8 mouse cellular contexts compared by ENCODE assay signal in the genomic region with DNA sequence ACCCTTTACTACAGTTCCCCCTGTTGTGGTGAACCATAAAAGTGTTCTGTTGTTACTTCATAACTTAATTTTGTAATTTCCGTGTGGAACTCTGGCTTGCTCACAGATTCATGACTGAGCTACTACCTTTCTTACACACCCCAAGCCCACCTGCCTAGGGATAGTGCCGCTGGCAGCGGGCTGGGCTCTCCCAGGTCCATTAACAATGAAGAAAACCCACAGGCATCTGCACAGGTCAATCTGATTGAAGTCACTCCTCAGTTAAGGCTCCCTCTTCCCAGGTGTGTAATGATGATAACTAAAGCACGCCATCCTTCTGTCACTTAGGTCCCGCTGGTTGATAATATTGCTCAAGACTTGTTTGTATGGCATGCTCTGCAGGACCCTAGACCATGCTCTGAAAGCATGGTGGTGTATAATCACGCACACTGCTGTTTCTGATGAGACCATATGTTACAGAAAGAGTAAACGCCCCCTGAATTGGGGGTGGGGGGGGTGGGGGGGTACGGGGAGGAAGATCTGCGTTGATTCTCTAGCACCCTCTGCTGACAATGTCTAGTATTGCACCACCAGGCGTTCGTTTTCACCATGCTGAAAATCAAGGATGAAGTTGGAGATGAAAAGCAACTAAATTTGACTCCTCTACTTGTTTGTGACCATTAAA. TPM values are rescaled to one million over a fixed set of nuclear protein-coding genes. Genes with fewer than 3 reads are reported as not detected.
DNase-seq lines count a peak whose midpoint lies in the region; ATAC-seq and TF ChIP-seq lines count a peak whose summit lies in the region.

No protein-coding gene starts in this region.

- no peak for TF ChIP-seq POLR2A in small intestine, adult 2 months (IDR thresholded peaks at IDR 0.05; ENCODE audit: low read depth, low read length)

- peak; percentile 20 to 28 for DNase-seq in cerebellum, adult 18-20 months
- DNase-seq in cerebellum, adult 9-11 months: no peak
- DNase-seq in urinary bladder, postnatal 14 days (ENCODE audit: low spot score): peak; percentile 29
- DNase-seq in urinary bladder, postnatal 10 days (ENCODE audit: low spot score): no peak
- peak; percentile 37 for DNase-seq in forebrain, embryonic 10.5 days (ENCODE audit: extremely low spot score, low spot score)
- DNase-seq in lung, postnatal 14 days: peak; percentile 61

- H3K4me3 ChIP-seq in forebrain, embryonic 10.5 days: no peak overlapping the region
- no peak overlapping the region for H3K4me3 ChIP-seq in intestine, postnatal 0 days (ENCODE audit: low read depth, low read length)
- no peak overlapping the region for H3K4me3 ChIP-seq in small intestine, adult 2 months (ENCODE audit: low read depth, low read length)

- WGBS in forebrain, embryonic 10.5 days: 37% methylated on average over 11 of the region's 11 CpGs
- 32% methylated on average over 11 of the region's 11 CpGs for WGBS in intestine, postnatal 0 days
- 32% methylated on average over 11 of the region's 11 CpGs for WGBS in small intestine, adult 2 months

- H3K27ac ChIP-seq in forebrain, embryonic 10.5 days: no peak overlapping the region
- no peak overlapping the region for H3K27ac ChIP-seq in intestine, postnatal 0 days (ENCODE audit: low read depth, low read length)
- H3K27ac ChIP-seq in small intestine, adult 2 months (ENCODE audit: insufficient read depth, low read depth, low read length): no peak overlapping the region

- no peak for ATAC-seq in intestine, postnatal 0 days

- peaks cover 6% of the 10 kb centered on the region for H3K4me1 ChIP-seq in forebrain, embryonic 10.5 days
- no peaks in the 10 kb centered on the region for H3K4me1 ChIP-seq in intestine, postnatal 0 days (replicated peaks; ENCODE audit: control insufficient read depth, insufficient read depth, low read length)
- H3K4me1 ChIP-seq in small intestine, adult 2 months (ENCODE audit: control insufficient read depth, insufficient read depth, insufficient read length, low read length): no peaks in the 10 kb centered on the region

- peak; percentile 68 for TF ChIP-seq CTCF in intestine, postnatal 0 days (IDR thresholded peaks at IDR 0.05; ENCODE audit: low read depth)
- TF ChIP-seq CTCF in small intestine, adult 2 months (IDR thresholded peaks at IDR 0.05; ENCODE audit: extremely low read depth, insufficient read length, insufficient replicate concordance, low read depth, low read length): peak; percentile 72; the same call in 1 of the 2 replicates

- no peaks in the 10 kb centered on the region for H3K9me3 ChIP-seq in forebrain, embryonic 10.5 days
- H3K9me3 ChIP-seq in intestine, postnatal 0 days (ENCODE audit: control insufficient read depth): no peaks in the 10 kb centered on the region

- H3K27me3 ChIP-seq in forebrain, embryonic 10.5 days (ENCODE audit: poor library complexity, severe bottlenecking): no peaks in the 10 kb centered on the region
- H3K27me3 ChIP-seq in intestine, postnatal 0 days (replicated peaks; ENCODE audit: control insufficient read depth, insufficient read depth, low read length): no peaks in the 10 kb centered on the region
- H3K27me3 ChIP-seq in small intestine, adult 2 months (ENCODE audit: control insufficient read depth, insufficient read depth, low read length): no peaks in the 10 kb centered on the region

- H3K4me2 ChIP-seq in intestine, postnatal 0 days (replicated peaks; ENCODE audit: low read depth): no peak overlapping the region

- H3K9ac ChIP-seq in intestine, postnatal 0 days (ENCODE audit: low read depth, low read length): no peak overlapping the region

- H3K36me3 ChIP-seq in forebrain, embryonic 10.5 days (replicated peaks): no peaks in the 10 kb centered on the region
- no peaks in the 10 kb centered on the region for H3K36me3 ChIP-seq in intestine, postnatal 0 days (ENCODE audit: control insufficient read depth, insufficient read depth)
- no peaks in the 10 kb centered on the region for H3K36me3 ChIP-seq in small intestine, adult 2 months (ENCODE audit: control insufficient read depth, insufficient read depth, low read length)

RNA-seq across cellular contexts. Expression of gene Srek1, which starts 5.6 kb away (rescaled TPM):
- polyA plus RNA-seq in forebrain, embryonic 10.5 days (2016; fragmentation: Nextera tagmentation; extraction: Ambion mirVana): 91.9 and 93.7 TPM in 2 replicates
- 22.1 and 29.1 TPM in 2 replicates for polyA plus RNA-seq in intestine, postnatal 0 days (2015; fragmentation: Nextera tagmentation; extraction: Ambion mirVana)
- polyA plus RNA-seq in small intestine, adult 2 months (2012; rRNA removed): 7.9 and 16.5 TPM in 2 replicates

Comparison
In these comparisons a context has a peak if more than half of its experiments do, and no peak if none do; other contexts are left out.
1. DNase-seq: peak in cerebellum, adult 18-20 months (2 of 2), urinary bladder, postnatal 14 days (single experiment), forebrain, embryonic 10.5 days (single experiment) and lung, postnatal 14 days (single experiment); none in cerebellum, adult 9-11 months (single experiment) and urinary bladder, postnatal 10 days (single experiment).